Mouse (Mus musculus): ENCODE data around the gene C1qtnf4. TPM values are rescaled to one million over a fixed set of nuclear protein-coding genes. Genes with fewer than 3 reads are reported as not detected.
A peak's percentile ranks its signal among the peaks of the same experiment; 100 is the strongest.
"Not testable (repeated sequence)": the region's sequence is repeated elsewhere in the genome, so short reads cannot be mapped to it uniquely, and the experiment has no call there.

Gene C1qtnf4
- polyA plus RNA-seq, 1 experiment from 2014 or later: 25.6 TPM

DNA sequence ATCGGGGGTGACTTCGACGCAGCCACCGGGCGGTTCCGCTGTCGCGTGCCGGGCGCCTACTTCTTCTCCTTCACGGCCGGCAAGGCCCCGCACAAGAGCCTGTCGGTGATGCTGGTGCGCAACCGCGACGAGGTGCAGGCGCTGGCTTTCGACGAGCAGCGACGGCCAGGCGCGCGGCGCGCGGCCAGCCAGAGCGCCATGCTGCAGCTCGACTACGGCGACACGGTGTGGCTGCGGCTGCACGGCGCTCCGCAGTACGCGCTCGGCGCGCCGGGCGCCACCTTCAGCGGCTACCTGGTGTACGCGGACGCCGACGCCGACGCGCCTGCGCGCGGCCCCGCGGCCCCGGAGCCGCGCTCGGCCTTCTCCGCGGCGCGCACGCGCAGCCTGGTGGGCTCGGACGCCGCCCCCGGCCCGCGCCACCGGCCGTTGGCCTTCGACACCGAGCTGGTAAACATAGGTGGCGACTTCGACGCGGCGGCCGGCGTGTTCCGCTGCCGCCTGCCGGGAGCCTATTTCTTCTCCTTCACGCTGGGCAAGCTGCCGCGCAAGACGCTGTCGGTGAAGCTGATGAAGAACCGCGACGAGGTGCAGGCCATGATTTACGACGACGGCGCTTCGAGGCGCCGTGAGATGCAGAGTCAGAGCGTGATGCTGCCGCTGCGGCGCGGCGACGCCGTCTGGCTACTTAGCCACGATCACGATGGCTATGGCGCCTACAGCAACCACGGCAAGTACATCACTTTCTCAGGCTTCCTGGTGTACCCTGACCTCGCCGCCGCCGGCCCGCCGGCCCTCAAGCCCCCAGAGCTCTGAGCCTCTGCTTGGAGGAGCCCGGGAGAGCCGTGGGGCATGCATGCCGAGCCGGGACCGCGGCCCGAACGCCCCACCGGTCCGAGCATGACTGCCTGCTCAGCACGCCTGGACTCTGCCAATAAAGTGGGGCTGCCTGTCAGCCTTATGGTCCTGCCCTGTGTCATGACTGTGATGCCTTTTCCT is 4.2 kb downstream of the C1qtnf4 start:
- H3K36me3 ChIP-seq: peaks cover 21% of the 10 kb centered on the region
- H3K4me2 ChIP-seq: peak overlapping the region; percentile 75
- H3K4me1 ChIP-seq: peaks cover 32% of the 10 kb centered on the region
- peak overlapping the region; percentile 59 for H3K4me3 ChIP-seq
- peak; percentile 62; the same call in 1 of the 2 replicates for ATAC-seq (ENCODE audit: insufficient number of reproducible peaks, low FRiP score, low TSS enrichment, low read depth)
- peak overlapping the region; percentile 61 for H3K9ac ChIP-seq
- peaks cover 42% of the 10 kb centered on the region for H3K27me3 ChIP-seq
- WGBS: 1% methylated on average over 132 of the region's 133 CpGs
- H3K27ac ChIP-seq: peak overlapping the region; percentile 74
- H3K9me3 ChIP-seq: no peaks in the 10 kb centered on the region

DNA sequence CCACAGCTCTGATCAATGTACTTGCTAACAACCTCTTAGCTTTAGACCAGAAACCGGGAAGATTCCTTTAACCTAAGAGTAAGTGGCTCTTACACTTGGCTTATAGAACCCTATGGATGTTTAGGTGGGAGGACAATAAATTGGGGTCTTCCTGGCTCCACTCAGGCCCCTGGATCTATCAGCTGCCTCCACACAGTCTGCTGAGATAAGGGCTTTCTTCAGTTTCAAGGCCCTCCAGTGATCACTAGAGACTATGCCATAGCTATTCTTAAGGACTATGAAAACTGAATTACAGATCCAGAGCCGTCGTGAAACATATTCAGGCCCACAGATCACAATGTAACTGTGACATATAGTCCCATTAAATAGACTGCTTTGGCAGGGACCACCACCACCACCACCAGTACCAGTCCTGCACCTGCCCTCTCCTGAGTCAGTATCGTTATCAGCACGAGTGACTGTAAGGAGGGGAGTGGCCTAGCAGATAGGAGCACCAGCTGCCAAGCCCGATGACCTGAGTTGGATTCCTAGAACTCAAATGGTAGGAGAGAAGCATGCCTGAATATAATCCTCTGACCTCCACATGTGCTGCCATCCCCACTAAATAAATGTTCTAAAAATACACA is 8.1 kb downstream of the C1qtnf4 start:
- Histone ChIP-seq H3K4me2 (no peak overlapping the region), H3K4me1 (peaks cover 15% of the 10 kb centered on the region), H3K27ac (no peak overlapping the region), H3K4me3 (no peak overlapping the region), H3K9ac (no peak overlapping the region), H3K36me3 (peaks cover 59% of the 10 kb centered on the region), H3K9me3 (no peaks in the 10 kb centered on the region), H3K27me3 (0 out of 2 replicates have a peak, but pooled peaks cover 5% of the 10 kb centered on the region)
- WGBS: 88% methylated on average over 6 of the region's 6 CpGs
- no peak for ATAC-seq (ENCODE audit: insufficient number of reproducible peaks, low FRiP score, low TSS enrichment, low read depth)

DNA sequence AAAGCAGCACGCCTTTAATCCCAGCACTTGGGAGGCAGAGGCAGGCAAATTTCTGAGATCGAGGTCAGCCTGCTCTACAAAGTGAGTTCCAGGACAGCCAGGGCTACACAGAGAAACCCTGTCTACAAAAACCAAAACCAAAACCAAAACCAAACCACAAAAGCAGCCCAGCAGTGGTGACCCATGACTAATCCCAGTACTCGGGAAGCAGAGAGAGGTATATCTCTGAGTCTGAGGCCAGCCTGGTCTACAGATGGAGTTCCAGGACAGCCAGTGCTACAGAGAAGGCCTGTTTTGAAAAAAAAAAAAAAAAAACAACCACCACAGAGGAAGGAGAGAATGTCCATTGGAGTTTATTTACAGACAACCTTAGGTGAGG is 8.6 kb downstream of the C1qtnf4 start:
- Histone ChIP-seq H3K36me3 (peaks cover 64% of the 10 kb centered on the region), H3K4me1 (peaks cover 12% of the 10 kb centered on the region)
- 92% methylated on average over 3 of the region's 3 CpGs for WGBS
- H3K9ac ChIP-seq; H3K4me2 ChIP-seq; H3K27me3 ChIP-seq; ATAC-seq (ENCODE audit: insufficient number of reproducible peaks, low FRiP score, low TSS enrichment, low read depth); H3K27ac ChIP-seq; H3K4me3 ChIP-seq; H3K9me3 ChIP-seq: not testable (repeated sequence)

DNA sequence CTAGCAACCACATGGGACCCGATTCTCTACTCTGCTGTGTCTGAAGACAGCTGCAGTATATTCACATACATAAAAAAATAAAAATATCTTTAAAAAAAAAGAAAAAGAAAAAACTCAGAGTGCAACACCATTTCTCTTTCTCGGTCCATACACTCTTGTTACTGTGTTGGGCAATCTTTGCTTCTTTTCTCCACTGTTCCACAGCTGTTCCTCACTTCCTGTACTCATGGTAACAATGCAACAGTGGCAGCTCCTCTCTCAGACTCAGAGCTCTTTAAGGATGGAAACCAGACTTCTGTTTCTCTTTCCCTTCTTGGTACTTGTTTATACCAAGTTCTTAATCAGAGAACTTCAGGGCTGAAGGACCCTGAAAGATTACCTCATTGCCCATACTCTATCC is 17.7 kb downstream of the C1qtnf4 start:
- H3K27me3 ChIP-seq: no peaks in the 10 kb centered on the region
- WGBS: 88% methylated on average over 2 of the region's 2 CpGs
- no peaks in the 10 kb centered on the region for H3K9me3 ChIP-seq
- H3K27ac ChIP-seq: no peak overlapping the region; the same call in 1 of the 2 replicates
- no peak overlapping the region for H3K9ac ChIP-seq
- peaks cover 40% of the 10 kb centered on the region for H3K36me3 ChIP-seq
- peaks cover 22% of the 10 kb centered on the region for H3K4me1 ChIP-seq
- no peak for ATAC-seq (ENCODE audit: insufficient number of reproducible peaks, low FRiP score, low TSS enrichment, low read depth)
- H3K4me3 ChIP-seq: peak overlapping the region; percentile 72
- peak overlapping the region; percentile 62 for H3K4me2 ChIP-seq

DNA sequence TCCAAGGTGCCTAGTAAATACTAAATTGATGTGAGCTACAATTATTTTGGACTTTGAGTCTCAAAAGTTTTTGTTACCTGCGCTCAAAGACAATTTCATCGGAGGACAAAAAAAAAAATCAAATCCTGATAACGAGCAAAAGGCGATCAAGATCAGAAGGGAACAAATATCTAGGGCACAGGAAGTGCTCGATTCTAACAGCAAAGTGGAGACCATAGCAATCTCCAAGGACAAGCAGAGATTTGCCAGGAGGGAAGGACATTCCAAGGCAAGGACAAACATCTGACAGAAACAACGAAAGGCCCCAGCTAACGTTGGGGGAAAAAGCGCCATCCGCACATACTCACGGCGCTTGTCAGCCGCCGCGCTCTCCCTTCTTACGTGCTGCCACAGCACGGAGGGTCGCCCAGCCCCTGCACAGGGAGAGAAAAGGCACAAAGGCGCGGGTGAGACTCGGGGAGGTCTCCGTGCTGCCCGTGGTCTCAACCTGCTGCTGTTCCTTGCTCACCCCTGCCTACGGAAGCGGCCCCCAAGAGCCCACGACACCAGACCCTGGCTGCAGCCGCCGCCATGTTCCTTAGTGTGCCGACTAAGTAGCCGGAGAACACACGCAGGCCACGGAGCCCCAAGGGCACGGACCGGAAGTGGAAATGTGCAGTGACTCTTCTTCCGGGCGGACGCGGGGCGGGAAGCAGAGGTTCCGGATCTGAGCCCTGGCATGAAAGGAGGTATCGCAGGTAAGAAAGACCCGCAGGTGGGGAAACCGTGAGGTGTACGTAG is 18.6 kb downstream of the C1qtnf4 start, which contains the start of the genes Kbtbd4 and Ndufs3:
Gene Kbtbd4 (plus strand): TSS at position 665 of the 780 bp plus-strand sequence.
Gene Ndufs3 (minus strand): TSS at position 752 of the 780 bp plus-strand sequence.
- H3K36me3 ChIP-seq: peaks cover 40% of the 10 kb centered on the region
- no peaks in the 10 kb centered on the region for H3K9me3 ChIP-seq
- peaks cover 22% of the 10 kb centered on the region for H3K4me1 ChIP-seq
- H3K4me3 ChIP-seq: peak within 1 kb of the TSS; percentile 72
- peak within 1 kb of the TSS; percentile 62 for H3K4me2 ChIP-seq
- H3K27ac ChIP-seq: peak within 1 kb of the TSS; percentile 89
- peak within 1 kb of the TSS; percentile 73 for H3K9ac ChIP-seq
- WGBS: under 1% methylated on average over 43 of the region's 43 CpGs
- no peaks in the 10 kb centered on the region for H3K27me3 ChIP-seq
- ATAC-seq (ENCODE audit: insufficient number of reproducible peaks, low FRiP score, low TSS enrichment, low read depth): peak; percentile 89

DNA sequence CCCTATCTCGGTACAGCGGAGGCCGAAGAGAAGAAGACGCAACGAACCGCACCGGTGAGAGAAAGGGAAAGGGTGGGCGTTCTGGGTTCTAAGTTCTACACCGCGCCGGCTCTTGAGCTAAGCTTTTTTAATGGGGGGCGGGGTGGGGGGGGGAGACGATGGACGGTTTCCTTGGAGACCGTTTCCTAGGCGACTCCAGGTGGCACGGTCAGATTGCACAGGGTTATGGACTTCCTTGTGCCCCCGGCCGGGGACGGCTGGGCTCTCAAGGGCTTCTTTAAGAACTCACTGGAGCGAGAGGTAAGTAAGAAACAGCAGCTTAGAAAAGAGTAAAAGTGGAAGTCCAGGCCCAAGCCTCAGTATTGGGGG is 19.2 kb downstream of the C1qtnf4 start:
- Histone ChIP-seq H3K4me1 (peaks cover 22% of the 10 kb centered on the region), H3K9ac (peak overlapping the region; percentile 73), H3K4me2 (peak overlapping the region; percentile 62), H3K36me3 (peaks cover 42% of the 10 kb centered on the region), H3K27ac (peak overlapping the region; percentile 89), H3K9me3 (no peaks in the 10 kb centered on the region), H3K4me3 (peak overlapping the region; percentile 72), H3K27me3 (no peaks in the 10 kb centered on the region)
- 0% methylated on average over 21 of the region's 21 CpGs for WGBS
- peak; percentile 60; the same call in 1 of the 2 replicates for ATAC-seq (ENCODE audit: insufficient number of reproducible peaks, low FRiP score, low TSS enrichment, low read depth)

DNA sequence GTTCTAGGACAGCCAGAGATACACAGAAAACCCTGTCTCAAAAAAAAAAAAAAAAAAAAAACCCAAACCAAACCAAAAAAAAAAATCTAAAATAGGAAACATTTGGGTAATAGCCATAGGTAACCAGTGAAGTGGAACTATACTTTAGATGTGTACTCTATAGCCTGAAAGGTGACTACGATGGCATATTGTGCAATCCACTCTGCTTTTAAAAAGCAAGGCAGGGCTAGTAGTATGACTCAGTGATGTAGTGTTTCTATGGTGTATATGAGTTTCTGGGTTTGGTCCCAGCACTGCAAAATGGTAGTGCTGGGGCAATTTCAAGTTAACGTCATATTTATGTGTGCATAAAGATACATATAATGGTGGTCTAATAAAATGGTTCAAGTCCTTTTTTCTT is 21.1 kb downstream of the C1qtnf4 start:
- no peak overlapping the region for H3K27ac ChIP-seq
- no peaks in the 10 kb centered on the region for H3K27me3 ChIP-seq
- no peaks in the 10 kb centered on the region for H3K9me3 ChIP-seq
- peaks cover 50% of the 10 kb centered on the region for H3K36me3 ChIP-seq
- peaks cover 22% of the 10 kb centered on the region for H3K4me1 ChIP-seq
- no peak overlapping the region for H3K4me3 ChIP-seq
- no peak overlapping the region for H3K9ac ChIP-seq
- no peak overlapping the region for H3K4me2 ChIP-seq
- no peak for ATAC-seq (ENCODE audit: insufficient number of reproducible peaks, low FRiP score, low TSS enrichment, low read depth)
- whole genome bisulfite sequencing: 95% methylated on average over 2 of the region's 2 CpGs

DNA sequence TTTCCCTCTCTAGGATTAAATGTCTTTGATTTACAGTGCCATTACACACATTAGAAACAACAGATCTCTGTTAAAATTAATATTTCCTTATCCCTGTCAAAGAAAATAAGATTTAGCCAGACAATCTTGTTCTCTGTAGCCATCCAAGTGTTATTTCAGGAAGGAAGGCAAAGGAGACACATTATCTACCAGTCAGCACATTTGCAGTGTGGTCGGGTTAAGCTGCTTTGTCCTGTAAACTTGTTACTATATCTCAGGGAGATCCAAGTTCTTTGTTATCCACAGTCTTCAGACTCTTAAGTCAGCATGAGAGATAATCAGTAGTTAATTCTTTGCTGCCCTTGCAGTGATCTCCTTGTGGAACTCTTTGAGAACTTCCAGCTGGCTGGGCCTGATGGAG is 25.2 kb downstream of the C1qtnf4 start:
- no peak for ATAC-seq (ENCODE audit: insufficient number of reproducible peaks, low FRiP score, low TSS enrichment, low read depth)
- Histone ChIP-seq H3K9me3 (no peaks in the 10 kb centered on the region), H3K27ac (no peak overlapping the region), H3K4me3 (no peak overlapping the region), H3K27me3 (no peaks in the 10 kb centered on the region), H3K36me3 (peaks cover 63% of the 10 kb centered on the region), H3K4me2 (no peak overlapping the region), H3K4me1 (peaks cover 12% of the 10 kb centered on the region), H3K9ac (no peak overlapping the region)
- WGBS: 90% methylated on average over 1 of the region's 1 CpGs

DNA sequence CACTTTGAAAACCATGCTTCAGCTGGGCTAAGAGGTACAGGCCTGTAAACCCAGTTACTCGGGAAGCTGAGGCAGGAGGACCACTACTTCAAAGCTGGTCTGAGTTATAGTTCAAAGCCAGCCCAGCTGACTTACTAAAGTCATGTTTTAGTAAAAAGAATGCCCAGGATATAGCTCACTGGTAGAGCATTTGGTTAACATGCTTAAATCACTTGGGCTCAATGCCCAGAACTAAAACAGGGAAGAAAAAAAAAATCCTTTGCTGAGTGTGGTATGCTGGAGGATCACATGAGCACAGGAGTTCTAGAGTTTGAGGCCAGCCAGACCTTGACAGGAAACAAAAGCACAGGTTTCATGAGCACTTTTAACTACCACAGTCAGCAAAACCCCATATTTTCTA is 26.0 kb downstream of the C1qtnf4 start:
- no peak for ATAC-seq (ENCODE audit: insufficient number of reproducible peaks, low FRiP score, low TSS enrichment, low read depth)
- WGBS: 71% methylated on average over 1 of the region's 1 CpGs
- Histone ChIP-seq H3K9me3 (no peaks in the 10 kb centered on the region), H3K9ac (no peak overlapping the region), H3K27me3 (no peaks in the 10 kb centered on the region), H3K36me3 (peaks cover 60% of the 10 kb centered on the region), H3K27ac (no peak overlapping the region), H3K4me3 (no peak overlapping the region), H3K4me1 (peaks cover 17% of the 10 kb centered on the region), H3K4me2 (no peak overlapping the region)

DNA sequence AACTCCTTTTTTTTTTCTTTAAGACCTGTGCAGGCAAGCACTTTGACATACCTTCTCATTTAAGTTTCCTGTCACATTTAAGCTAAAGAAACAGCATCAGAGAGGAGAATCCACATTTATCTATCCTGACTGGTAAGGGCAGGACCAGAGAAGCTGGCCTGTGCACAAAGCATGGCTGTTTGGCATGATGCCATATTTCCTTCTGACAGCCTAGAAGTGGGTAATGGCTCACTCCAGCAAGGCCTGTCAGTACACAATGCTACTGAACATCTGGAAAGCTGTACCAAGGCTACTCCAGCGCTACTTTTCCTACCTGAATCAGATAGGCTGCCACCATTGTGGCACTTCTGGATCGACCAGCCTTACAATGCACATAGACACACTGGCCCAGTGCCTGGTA is 28.0 kb downstream of the C1qtnf4 start:
- Histone ChIP-seq H3K4me2 (no peak overlapping the region), H3K4me1 (peaks cover 20% of the 10 kb centered on the region), H3K9ac (no peak overlapping the region), H3K36me3 (peaks cover 47% of the 10 kb centered on the region), H3K9me3 (no peaks in the 10 kb centered on the region), H3K27me3 (no peaks in the 10 kb centered on the region), H3K27ac (no peak overlapping the region), H3K4me3 (no peak overlapping the region)
- ATAC-seq (ENCODE audit: insufficient number of reproducible peaks, low FRiP score, low TSS enrichment, low read depth): no peak
- WGBS: 73% methylated on average over 2 of the region's 2 CpGs

DNA sequence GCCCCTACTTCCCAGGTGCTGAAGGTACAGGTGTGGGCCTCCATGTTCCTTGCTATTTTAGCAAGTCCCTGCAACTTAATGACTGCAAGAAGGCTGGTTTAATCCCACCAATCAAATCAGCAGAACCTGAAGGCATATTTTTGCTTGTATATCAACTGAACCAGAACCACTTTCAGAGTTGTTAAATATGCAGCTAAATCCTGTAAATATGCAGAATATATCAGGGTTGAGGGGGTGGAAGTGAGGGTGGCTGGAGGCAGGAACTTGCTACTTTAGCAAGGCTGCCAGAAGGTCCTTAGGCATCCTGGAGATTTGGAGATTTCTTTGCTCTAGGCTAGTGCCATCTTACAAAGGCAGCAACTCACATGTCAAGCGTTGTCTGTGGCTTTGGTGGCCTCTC is 29.9 kb downstream of the C1qtnf4 start:
- no peak overlapping the region for H3K4me3 ChIP-seq
- peaks cover 31% of the 10 kb centered on the region for H3K36me3 ChIP-seq
- ATAC-seq (ENCODE audit: insufficient number of reproducible peaks, low FRiP score, low TSS enrichment, low read depth): no peak
- peaks cover 20% of the 10 kb centered on the region for H3K4me1 ChIP-seq
- H3K9ac ChIP-seq: no peak overlapping the region
- 89% methylated on average over 1 of the region's 1 CpGs for WGBS
- no peaks in the 10 kb centered on the region for H3K27me3 ChIP-seq
- H3K9me3 ChIP-seq: no peaks in the 10 kb centered on the region
- no peak overlapping the region for H3K27ac ChIP-seq
- H3K4me2 ChIP-seq: no peak overlapping the region

Data from limb, embryonic 15.5 days (tissue).